Mouse (Mus musculus): ENCODE results near the gene Mansc1.

DNA sequence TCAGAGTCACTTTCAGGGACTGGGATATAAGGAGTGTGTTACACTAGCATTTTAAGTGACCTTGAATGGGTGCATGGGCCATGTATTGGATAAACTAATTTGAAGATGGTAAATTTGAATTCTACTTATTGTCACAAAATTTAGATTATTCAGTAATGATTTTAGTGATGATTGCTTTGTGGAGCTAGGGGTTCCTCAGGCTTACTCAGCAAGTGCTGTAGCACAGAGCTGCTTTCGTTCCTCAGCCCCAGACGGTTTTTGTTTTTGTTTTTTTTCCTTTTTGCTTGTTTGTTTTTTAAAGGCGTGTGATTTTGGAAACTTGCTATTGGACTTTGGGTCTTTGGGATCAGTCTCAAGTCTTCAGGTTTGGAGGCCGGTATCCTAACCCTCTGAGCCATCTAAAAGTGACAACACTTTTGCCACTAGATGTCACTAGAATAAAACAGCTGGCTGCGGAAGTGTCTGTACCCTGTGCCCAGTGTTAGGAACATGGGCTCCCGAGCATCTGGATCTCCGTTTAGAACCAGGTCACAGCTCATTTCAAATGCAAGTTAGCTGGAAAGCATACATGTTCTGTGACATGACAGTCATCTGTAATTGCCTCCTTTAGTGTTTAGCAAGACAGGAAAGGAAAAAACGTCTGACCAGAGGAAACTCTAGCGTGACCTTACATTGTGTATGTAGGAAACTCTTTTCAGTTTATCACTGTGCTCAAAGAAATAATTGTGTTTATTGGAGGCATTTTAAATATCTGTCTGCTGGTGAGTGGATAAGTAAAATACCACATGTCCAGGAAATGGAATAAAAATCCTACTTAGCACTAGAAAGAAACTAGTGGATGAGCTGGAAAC, 27.0 kb upstream of the Mansc1 start:
- TF ChIP-seq CTCF (IDR thresholded peaks at IDR 0.05; ENCODE audit: low read depth), result peak; percentile 85
- TF ChIP-seq EP300 (IDR thresholded peaks at IDR 0.05; ENCODE audit: low read depth), result no peak
